11 mouse cellular contexts compared by ENCODE assay signal in the genomic region with DNA sequence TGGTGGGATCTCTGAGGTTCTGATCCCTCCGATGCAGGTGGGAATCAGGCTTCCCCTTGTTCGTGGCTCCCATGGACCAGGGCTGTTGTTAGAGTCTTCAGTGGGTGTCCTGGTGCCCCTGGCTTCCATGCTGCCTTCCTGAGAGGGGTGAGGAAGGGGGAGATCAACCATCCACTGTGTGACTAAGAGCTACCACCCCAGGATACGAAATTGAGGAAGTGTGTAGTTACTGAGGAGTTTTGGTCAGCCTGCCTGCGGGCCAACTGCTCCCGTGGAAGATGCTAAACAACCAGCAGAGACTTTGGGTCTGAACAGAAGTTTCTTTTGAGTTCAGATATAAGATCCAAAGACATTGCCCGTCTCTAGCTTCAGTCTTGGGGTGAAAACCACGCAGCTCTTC.
A peak's percentile ranks its signal among the peaks of the same experiment; 100 is the strongest.
DNase-seq lines count a peak whose midpoint lies in the region; ATAC-seq and TF ChIP-seq lines count a peak whose summit lies in the region.
"Had no signal": no experiment of that assay in that cellular context is flagged by ENCODE, and none has a peak within 500 bp of the region (broad histone marks: within the 10 kb centered on the region; RNA-seq: fewer than 3 reads in every experiment).

No protein-coding gene starts in this region.

- no peaks in the 10 kb centered on the region for H3K4me1 ChIP-seq in lung, adult 2 months (ENCODE audit: control insufficient read depth, insufficient read depth, low read length)

- DNase-seq in lung, postnatal 25 days (ENCODE audit: low spot score): no peak
- DNase-seq in lung, adult 2 months: no peak
- DNase-seq: adrenal gland, adult 8-10 months; adrenal gland, postnatal 25 days; B cell, adult 2 months; cerebellum, adult 11-12 months had no signal

- TF ChIP-seq CTCF in lung, adult 2 months (IDR thresholded peaks at IDR 0.05; ENCODE audit: insufficient read depth, low read length): no peak

- peak; percentile 71 for ATAC-seq in granulocyte monocyte progenitor cell, adult 5-6 weeks (replicated peaks; ENCODE audit: poor library complexity, severe bottlenecking)
- ATAC-seq in megakaryocyte progenitor cell, adult 5-6 weeks (replicated peaks; ENCODE audit: poor library complexity): peak; percentile 66
- ATAC-seq: activated CD4-positive, CD25-positive, alpha-beta regulatory T cell, adult 4 months; CD4-positive, CD25-positive, alpha-beta regulatory T cell, adult 4 months; Patski had no signal

- 79% methylated on average over 7 of the region's 7 CpGs for WGBS in lung, adult 2 months

- H3K4me3 ChIP-seq in lung, adult 2 months (replicated peaks; ENCODE audit: extremely low read depth, low read depth, low read length): no peak overlapping the region

- TF ChIP-seq POLR2A in lung, adult 2 months (IDR thresholded peaks at IDR 0.05; ENCODE audit: borderline replicate concordance, extremely low read depth, low read depth, low read length): no peak
